Mouse (Mus musculus): ENCODE measurements at regions not wholly inside any gene's neighbourhood (a gene's known extent, or its start where the extent isn't known, plus 50 kb on each side); places are given as distances from the start of the nearest gene placed in this dataset.

GRCm38 (mm10) chr13:112119611-112120041 is 168.6 kb upstream of the Ankrd55 start:
- TF ChIP-seq CTCF (IDR thresholded peaks at IDR 0.05; ENCODE audit: borderline replicate concordance, insufficient read depth, low read length) = no peak
- TF ChIP-seq POLR2A (IDR thresholded peaks at IDR 0.05; ENCODE audit: low read depth, low read length) = no peak

Measured in embryonic fibroblast, embryonic 13.5 days (primary cell).